Mouse (Mus musculus) neural tube, embryonic 11.5 days (tissue): ENCODE measurements around the gene Tmem256. TPM values are rescaled to one million over a fixed set of nuclear protein-coding genes. Genes with fewer than 3 reads are reported as not detected.
A peak's percentile ranks its signal among the peaks of the same experiment; 100 is the strongest.

ENCODE experiments used
- ATAC-seq: fragments of 200-750 bp; cut with Nextera tagmentation; 2 replicates; pipeline ENCODE4 v1.8.0; 2017; ENCODE audit warnings: moderate number of reproducible peaks, mild to moderate bottlenecking, moderate TSS enrichment, moderate library complexity; ENCODE audit not compliant: insufficient read depth, low FRiP score, low TSS enrichment
- DNase-seq: peaks from one replicate; pipeline ENCODE4 v3.0.0-alpha.2; 2015; ENCODE audit warnings: low spot score
- H3K27ac ChIP-seq: fragments of 300-500 bp; sonication (generic); 2 replicates; pipeline ENCODE4 v1.5.1; 2014; ENCODE audit warnings: low read depth, mild to moderate bottlenecking, low read length
- H3K27me3 ChIP-seq: fragments of 300-500 bp; sonication (generic); 2 replicates; pipeline ENCODE4 v1.6.1; 2014; ENCODE audit warnings: mild to moderate bottlenecking, low read length, mixed read lengths; ENCODE audit not compliant: control insufficient read depth, insufficient read depth
- H3K36me3 ChIP-seq: fragments of 300-500 bp; sonication (generic); 2 replicates; pipeline ENCODE4 v1.6.1; 2014; ENCODE audit warnings: mild to moderate bottlenecking, low read length, moderate library complexity, mixed read lengths; ENCODE audit not compliant: control insufficient read depth, insufficient read depth
- H3K4me1 ChIP-seq: fragments of 300-500 bp; sonication (generic); 2 replicates; pipeline ENCODE4 v1.6.1; 2014; ENCODE audit warnings: low read length, mixed read lengths; ENCODE audit not compliant: control insufficient read depth, insufficient read depth
- H3K4me2 ChIP-seq: fragments of 300-500 bp; sonication (generic); 2 replicates; pipeline ENCODE4 v1.6.1; 2014; ENCODE audit warnings: low read depth, mild to moderate bottlenecking, moderate library complexity
- H3K4me3 ChIP-seq: fragments of 300-500 bp; sonication (generic); 2 replicates; pipeline ENCODE4 v1.5.1; 2014; ENCODE audit warnings: low read depth, low read length
- H3K9ac ChIP-seq: fragments of 300-500 bp; sonication (generic); 2 replicates; pipeline ENCODE4 v1.6.1; 2014; ENCODE audit warnings: mild to moderate bottlenecking, low read length
- H3K9me3 ChIP-seq: fragments of 300-500 bp; sonication (generic); 2 replicates; pipeline ENCODE4 v1.6.1; 2016; ENCODE audit warnings: low read length; ENCODE audit not compliant: control insufficient read depth
- WGBS: fragments of 180-500 bp; shearing (Covaris S2); extraction: QIAGEN DNeasy Blood & Tissue Kit; methylation state at CpG from one replicate; pipeline ENCODE4 v1.1.7; 2014; 5-methylcytosine and 5-hydroxymethylcytosine counted together
- polyA plus RNA-seq: library from polyadenylated mRNA; unstranded; fragments of >200 nt; fragmentation: Nextera tagmentation; extraction: Ambion mirVana; gene quantifications from 2 replicates; pipeline ENCODE4 v1.2.1, GENCODE M21; 2014

The Tmem256 gene
- polyA plus RNA-seq, 1 experiment from 2014 or later = 289 TPM

DNA sequence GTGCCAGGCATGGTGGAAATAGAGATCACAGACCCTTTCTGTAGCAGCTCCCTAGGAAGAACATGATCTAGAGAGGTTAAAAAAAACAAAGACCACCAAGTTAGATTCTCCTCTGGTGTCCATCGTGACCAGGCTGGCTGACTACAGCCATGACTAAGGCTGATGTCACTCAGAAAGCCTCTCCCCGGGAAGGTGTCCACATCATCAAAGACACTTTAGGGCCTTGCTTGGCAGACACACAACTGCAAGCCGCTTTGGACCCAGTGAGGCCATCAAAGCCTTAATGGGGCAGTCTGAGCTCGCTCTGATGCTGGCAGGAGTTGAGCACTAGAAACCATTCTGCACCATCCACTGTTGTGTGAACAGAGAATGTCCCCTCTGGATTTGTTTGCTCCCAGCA lies 34.1 kb downstream of the Tmem256 start:
- Histone ChIP-seq H3K4me3 (no peak overlapping the region), H3K9ac (no peak overlapping the region), H3K4me2 (no peak overlapping the region), H3K27ac (no peak overlapping the region), H3K4me1 (no peaks in the 10 kb centered on the region), H3K9me3 (no peaks in the 10 kb centered on the region), H3K27me3 (no peaks in the 10 kb centered on the region), H3K36me3 (no peaks in the 10 kb centered on the region)
- ATAC-seq (no peak), DNase-seq (no peak)
- WGBS = 72% methylated on average over 4 of the region's 4 CpGs

DNA sequence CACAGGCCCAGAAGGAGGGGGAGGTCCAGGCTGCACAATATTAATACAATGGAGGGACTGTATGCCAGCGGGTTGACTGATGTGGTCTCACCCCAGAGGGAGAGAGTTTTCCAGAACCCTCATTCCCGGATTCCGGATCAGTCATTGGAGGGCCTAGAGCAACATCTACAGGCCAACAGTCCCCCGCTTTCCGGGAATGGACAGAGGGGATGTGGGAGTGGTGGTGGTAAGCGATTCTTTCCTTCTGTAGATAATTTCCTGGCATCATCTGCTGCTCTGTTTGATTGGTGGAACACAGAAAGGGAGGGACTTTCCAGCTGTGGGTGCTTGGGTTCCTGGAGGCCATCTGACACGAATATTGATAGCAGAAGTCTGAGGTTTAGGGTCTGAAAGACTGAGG lies 37.9 kb downstream of the Tmem256 start:
- Histone ChIP-seq H3K27me3 (no peaks in the 10 kb centered on the region), H3K9me3 (no peaks in the 10 kb centered on the region), H3K9ac (no peak overlapping the region), H3K4me2 (no peak overlapping the region), H3K27ac (no peak overlapping the region), H3K36me3 (no peaks in the 10 kb centered on the region), H3K4me3 (no peak overlapping the region), H3K4me1 (peaks cover 9% of the 10 kb centered on the region)
- 66% methylated on average over 7 of the region's 7 CpGs for WGBS
- ATAC-seq (no peak), DNase-seq (no peak)

DNA sequence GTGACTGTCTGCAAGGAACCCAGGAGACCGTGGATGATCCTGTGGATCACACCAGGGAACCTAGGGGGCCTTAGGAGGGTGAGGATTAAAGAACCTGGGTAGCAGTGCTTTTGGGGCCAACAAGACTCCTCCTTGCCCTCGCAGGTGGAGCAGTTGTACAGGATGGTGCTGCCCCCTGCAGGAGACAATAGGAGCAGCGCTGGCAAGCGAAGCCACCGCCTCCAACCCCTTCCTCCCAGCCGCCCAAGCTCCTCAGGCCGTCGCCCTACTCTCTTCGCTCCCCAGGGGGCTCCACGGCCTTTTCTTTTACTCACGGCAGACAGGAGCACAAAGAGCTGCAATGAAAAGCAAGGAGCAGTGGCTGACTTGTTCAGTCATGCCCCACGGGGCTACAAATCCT lies 38.6 kb downstream of the Tmem256 start:
- Histone ChIP-seq H3K27me3 (no peaks in the 10 kb centered on the region), H3K36me3 (no peaks in the 10 kb centered on the region), H3K27ac (no peak overlapping the region), H3K9me3 (no peaks in the 10 kb centered on the region), H3K9ac (no peak overlapping the region), H3K4me1 (peaks cover 13% of the 10 kb centered on the region), H3K4me3 (no peak overlapping the region), H3K4me2 (peak overlapping the region; percentile 3; the same call in 1 of the 2 replicates)
- DNase-seq (peak; percentile 85), ATAC-seq (0 out of 2 replicates have a peak, but pooled peaks have one; percentile 40)
- WGBS = 3% methylated on average over 12 of the region's 12 CpGs

DNA sequence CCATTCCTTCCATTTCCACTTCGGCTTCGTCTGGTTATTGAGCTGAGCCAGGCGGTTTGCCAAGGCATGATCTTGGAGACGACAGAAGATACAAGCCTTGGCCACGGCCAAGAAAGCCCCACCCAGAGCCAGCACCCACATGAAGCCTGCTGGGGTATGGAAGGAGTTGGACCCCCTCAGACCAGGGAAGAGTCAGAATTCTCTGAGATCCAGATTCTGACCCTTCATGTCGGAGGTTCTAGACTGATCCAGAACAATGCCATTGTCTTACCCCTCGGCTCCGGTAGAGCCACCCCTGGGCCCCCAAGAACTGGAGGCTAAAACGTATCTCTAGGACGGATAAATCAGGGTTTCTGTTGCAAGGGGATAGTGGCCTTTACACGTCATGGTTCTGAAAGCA lies 39.6 kb downstream of the Tmem256 start, which contains the start of gene Tmem95:
Gene Tmem95 (minus strand): TSS at position 141 of the 400 bp plus-strand sequence.
- H3K9ac ChIP-seq = no peak within 1 kb of the TSS
- no peak for ATAC-seq
- WGBS = 94% methylated on average over 11 of the region's 11 CpGs

GRCm38 (mm10) chr11:69878399-69878798 lies 40.1 kb downstream of the Tmem256 start:
- WGBS = 91% methylated on average over 3 of the region's 3 CpGs
- no peak for ATAC-seq
- Histone ChIP-seq H3K27me3 (no peaks in the 10 kb centered on the region), H3K4me3 (no peak overlapping the region), H3K4me2 (no peak overlapping the region; the same call in 1 of the 2 replicates), H3K9me3 (no peaks in the 10 kb centered on the region), H3K36me3 (no peaks in the 10 kb centered on the region), H3K9ac (no peak overlapping the region), H3K27ac (no peak overlapping the region), H3K4me1 (peaks cover 13% of the 10 kb centered on the region)
- no peak for DNase-seq

More for the DNA sequence above, 39.6 kb downstream of the Tmem256 start, which contains the start of gene Tmem95:
- Histone ChIP-seq H3K9me3 (no peaks in the 10 kb centered on the region), H3K27me3 (no peaks in the 10 kb centered on the region), H3K4me2 (peak within 1 kb of the TSS; percentile 3), H3K4me3 (no peak within 1 kb of the TSS), H3K36me3 (no peaks in the 10 kb centered on the region), H3K27ac (no peak within 1 kb of the TSS), H3K4me1 (peaks cover 13% of the 10 kb centered on the region)
- no peak for DNase-seq

DNA sequence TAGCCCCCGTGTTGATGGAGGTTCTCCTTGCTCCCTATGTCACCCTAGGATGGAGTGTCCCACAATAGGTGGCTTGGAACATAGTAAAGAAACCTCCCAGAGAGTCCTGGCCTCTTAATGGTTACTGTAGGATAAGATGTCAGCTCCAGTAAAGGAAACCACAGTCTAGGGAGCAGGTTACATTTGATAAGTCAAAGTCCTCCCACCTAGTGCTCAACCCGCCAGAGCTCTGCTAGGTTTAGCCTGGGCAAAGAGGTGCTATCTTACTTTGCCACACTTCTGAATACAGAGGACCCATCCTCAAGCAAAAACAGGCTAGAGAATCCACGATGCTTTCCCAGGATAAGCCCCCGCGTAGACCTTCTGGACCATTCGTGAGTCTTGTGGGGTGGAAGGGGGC lies 40.6 kb downstream of the Tmem256 start:
- no peaks in the 10 kb centered on the region for H3K27me3 ChIP-seq
- no peak for ATAC-seq
- no peak overlapping the region for H3K4me3 ChIP-seq
- H3K4me1 ChIP-seq = peaks cover 13% of the 10 kb centered on the region
- no peak overlapping the region for H3K27ac ChIP-seq
- no peaks in the 10 kb centered on the region for H3K9me3 ChIP-seq
- H3K9ac ChIP-seq = no peak overlapping the region
- no peak for DNase-seq
- H3K4me2 ChIP-seq = no peak overlapping the region
- H3K36me3 ChIP-seq = no peaks in the 10 kb centered on the region
- 89% methylated on average over 6 of the region's 6 CpGs for WGBS

DNA sequence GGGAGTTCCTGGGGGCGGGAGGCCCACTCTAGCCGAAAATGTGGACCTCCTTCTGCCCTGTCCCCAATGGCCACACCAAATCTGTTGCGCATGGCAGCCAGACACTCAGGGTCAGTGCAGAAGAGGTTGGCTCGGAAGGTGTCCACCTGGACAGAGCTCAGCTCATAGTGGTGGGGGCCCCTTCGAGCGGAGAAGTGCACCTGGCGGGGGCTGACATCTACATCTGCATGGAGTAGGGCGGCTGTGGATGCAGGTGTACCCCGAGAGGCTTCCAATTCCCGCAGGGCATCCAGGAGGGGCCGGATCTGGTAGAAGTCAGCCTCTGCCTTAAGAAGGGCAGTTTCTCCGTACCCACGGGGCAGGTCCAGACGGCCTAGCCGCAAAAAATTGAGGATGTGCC lies 41.4 kb downstream of the Tmem256 start:
- H3K4me3 ChIP-seq = peak overlapping the region; percentile 13; the same call in 1 of the 2 replicates
- 49% methylated on average over 15 of the region's 15 CpGs for WGBS

DNA sequence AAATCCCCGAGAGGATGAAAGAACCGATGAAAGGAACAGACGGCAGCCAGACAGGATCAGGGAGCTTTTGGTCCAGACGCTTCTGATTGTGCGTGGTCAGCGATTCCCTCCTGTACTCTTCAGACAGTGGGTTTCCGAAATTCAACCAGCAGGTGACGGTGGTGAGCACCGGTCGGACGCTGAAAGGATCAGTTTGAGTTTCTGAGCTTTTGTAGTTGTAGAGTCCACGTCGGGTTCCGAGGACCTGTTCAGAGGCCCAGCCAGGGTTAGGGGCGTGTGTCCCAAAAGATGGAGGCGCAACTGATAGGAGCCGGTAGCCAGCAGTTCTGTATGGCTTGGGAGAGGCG lies 42.2 kb downstream of the Tmem256 start:
- H3K27ac ChIP-seq = peak overlapping the region; percentile 34; the same call in 1 of the 2 replicates

More for the DNA sequence above, 41.4 kb downstream of the Tmem256 start:
- H3K9ac ChIP-seq = no peak overlapping the region
- no peaks in the 10 kb centered on the region for H3K27me3 ChIP-seq
- no peaks in the 10 kb centered on the region for H3K9me3 ChIP-seq
- H3K4me2 ChIP-seq = peak overlapping the region; percentile 79
- no peak overlapping the region for H3K27ac ChIP-seq
- H3K36me3 ChIP-seq = no peaks in the 10 kb centered on the region
- H3K4me1 ChIP-seq = peaks cover 13% of the 10 kb centered on the region
- no peak for DNase-seq
- ATAC-seq = no peak

DNA sequence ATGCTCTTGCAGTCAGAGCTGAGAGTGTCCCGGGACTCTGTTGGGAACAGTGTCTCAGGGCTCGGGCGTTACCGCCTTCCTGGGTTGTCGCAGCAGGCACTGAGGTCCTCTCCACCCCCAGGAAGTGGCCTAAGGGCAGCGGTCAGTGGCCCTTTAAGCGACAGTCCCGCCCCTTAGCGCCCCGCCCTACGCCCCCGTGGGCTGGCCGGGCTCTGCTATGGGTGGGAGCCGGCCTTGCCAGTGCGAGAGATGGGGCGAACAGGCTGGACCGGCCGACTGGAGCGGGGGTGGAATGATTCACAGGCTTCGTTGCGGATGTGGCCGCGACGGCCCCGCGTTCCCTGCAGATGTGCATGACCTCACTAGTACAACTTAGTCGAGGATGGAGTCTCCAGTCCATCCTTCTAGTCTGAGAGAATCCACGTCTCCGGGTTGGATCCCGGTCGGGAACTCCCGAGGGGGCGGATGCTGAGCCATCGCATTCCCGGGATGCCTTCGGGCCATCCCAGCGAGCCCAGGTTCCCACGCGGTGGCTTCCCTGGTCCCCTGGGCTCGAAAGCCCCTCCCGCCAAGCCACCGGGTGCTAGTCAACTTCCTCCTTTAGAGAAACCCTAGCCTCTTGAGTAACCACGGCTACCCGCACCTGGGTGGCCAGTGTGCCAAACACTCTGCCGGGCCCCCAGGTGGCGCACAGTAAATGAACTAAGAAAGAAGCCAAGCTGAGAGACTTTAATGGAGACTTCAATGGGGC lies 42.7 kb downstream of the Tmem256 start, which contains the start of gene Kctd11:
Gene Kctd11 (minus strand): TSS at position 554 of the 751 bp plus-strand sequence.
- Histone ChIP-seq H3K4me2 (peak within 1 kb of the TSS; percentile 79), H3K27ac (peak within 1 kb of the TSS; percentile 34; the same call in 1 of the 2 replicates), H3K27me3 (no peaks in the 10 kb centered on the region), H3K4me3 (peak within 1 kb of the TSS; percentile 50), H3K4me1 (peaks cover 13% of the 10 kb centered on the region), H3K9me3 (no peaks in the 10 kb centered on the region), H3K36me3 (no peaks in the 10 kb centered on the region), H3K9ac (peak within 1 kb of the TSS; percentile 63)
- DNase-seq = peak; percentile 83
- under 1% methylated on average over 46 of the region's 46 CpGs for WGBS
- ATAC-seq = peak; percentile 71

More for the DNA sequence above, 42.2 kb downstream of the Tmem256 start:
- Histone ChIP-seq H3K4me2 (peak overlapping the region; percentile 79), H3K4me1 (peaks cover 13% of the 10 kb centered on the region), H3K9me3 (no peaks in the 10 kb centered on the region), H3K27me3 (no peaks in the 10 kb centered on the region), H3K4me3 (peak overlapping the region; percentile 50), H3K9ac (peak overlapping the region; percentile 63), H3K36me3 (no peaks in the 10 kb centered on the region)
- ATAC-seq (peak; percentile 23), DNase-seq (peak; percentile 79)
- under 1% methylated on average over 18 of the region's 18 CpGs for WGBS
